Mouse (Mus musculus) megakaryocyte-erythroid progenitor cell, adult 5-6 weeks (primary cell): ENCODE data around the gene Fbxo3. TPM values are rescaled to one million over a fixed set of nuclear protein-coding genes. Genes with fewer than 3 reads are reported as not detected.
"Not testable (repeated sequence)": the region's sequence is repeated elsewhere in the genome, so short reads cannot be mapped to it uniquely, and the experiment has no call there.

Experiments used
- ATAC-seq: replicated peaks from 2 replicates; pipeline ENCODE4 v1.8.0; 2016; ENCODE audit warnings: mild to moderate bottlenecking, inconsistent platforms; ENCODE audit not compliant: severe bottlenecking, poor library complexity, low FRiP score, low TSS enrichment
- total RNA-seq, 2 experiments: library from RNA; stranded (forward) in 1 of 2; stranded (reverse) in 1 of 2; fragments of 200-1000, 215-1000 nt in 1 of 2; fragments of >200 nt in 1 of 2; fragmentation: Nextera tagmentation in 1 of 2; gene quantifications; 2 replicates each; pipeline ENCODE4 v1.2.3; 2014 to 2017

The Fbxo3 gene
- total RNA-seq (2014; fragmentation: Nextera tagmentation) = 79.6 and 89.2 TPM in 2 replicates
- 90.6 and 102 TPM in 2 replicates for total RNA-seq (2017)

- ATAC-seq = peak; percentile 69
Observed at GRCm38 (mm10) chr2:104027458-104028138, at the start of gene Fbxo3. Gene Fbxo3 (plus strand): TSS chr2:104027721.

- ATAC-seq = peak; percentile 37
Observed at GRCm38 (mm10) chr2:103982250-103982649, 45.3 kb upstream of the Fbxo3 start.

- ATAC-seq = no peak
Observed at GRCm38 (mm10) chr2:103983146-103983545, 44.4 kb upstream of the Fbxo3 start.

GRCm38 (mm10) chr2:103987595-103987994, 39.9 kb upstream of the Fbxo3 start:
- ATAC-seq = not testable (repeated sequence)

GRCm38 (mm10) chr2:103989724-103990123, 37.8 kb upstream of the Fbxo3 start:
- no peak for ATAC-seq

GRCm38 (mm10) chr2:103991303-103991702, 36.2 kb upstream of the Fbxo3 start:
- no peak for ATAC-seq

GRCm38 (mm10) chr2:103992162-103992561, 35.4 kb upstream of the Fbxo3 start:
- no peak for ATAC-seq

- no peak for ATAC-seq
Observed at GRCm38 (mm10) chr2:103992618-103993332, 34.7 kb upstream of the Fbxo3 start.

GRCm38 (mm10) chr2:104001076-104001475, 26.4 kb upstream of the Fbxo3 start:
- ATAC-seq = peak; percentile 58; the same call in 1 of the 2 replicates

- ATAC-seq = no peak
Observed at GRCm38 (mm10) chr2:104001861-104002260, 25.7 kb upstream of the Fbxo3 start.

GRCm38 (mm10) chr2:104002711-104003413, 24.7 kb upstream of the Fbxo3 start:
- peak; percentile 84 for ATAC-seq

- ATAC-seq = no peak
Observed at GRCm38 (mm10) chr2:104007793-104008519, 19.6 kb upstream of the Fbxo3 start.

GRCm38 (mm10) chr2:104008853-104009252, 18.7 kb upstream of the Fbxo3 start:
- ATAC-seq = not testable (repeated sequence)

GRCm38 (mm10) chr2:104023096-104023495, 4.4 kb upstream of the Fbxo3 start:
- no peak for ATAC-seq

GRCm38 (mm10) chr2:104024656-104025055, 2.9 kb upstream of the Fbxo3 start:
- ATAC-seq = no peak

- peak; percentile 31 for ATAC-seq
Observed at GRCm38 (mm10) chr2:104028139-104028723, 710 bp downstream of the Fbxo3 start, which contains the start of gene 4931422A03Rik. Gene 4931422A03Rik (minus strand): TSS chr2:104028361.

- peak; percentile 81 for ATAC-seq
Observed at GRCm38 (mm10) chr2:104029074-104029473, 1.6 kb downstream of the Fbxo3 start.

- ATAC-seq = no peak
Observed at GRCm38 (mm10) chr2:104030381-104030780, 2.9 kb downstream of the Fbxo3 start.

GRCm38 (mm10) chr2:104032056-104032455, 4.5 kb downstream of the Fbxo3 start:
- ATAC-seq = no peak
